ENCODE assay signal across 9 mouse cellular contexts in the genomic region with DNA sequence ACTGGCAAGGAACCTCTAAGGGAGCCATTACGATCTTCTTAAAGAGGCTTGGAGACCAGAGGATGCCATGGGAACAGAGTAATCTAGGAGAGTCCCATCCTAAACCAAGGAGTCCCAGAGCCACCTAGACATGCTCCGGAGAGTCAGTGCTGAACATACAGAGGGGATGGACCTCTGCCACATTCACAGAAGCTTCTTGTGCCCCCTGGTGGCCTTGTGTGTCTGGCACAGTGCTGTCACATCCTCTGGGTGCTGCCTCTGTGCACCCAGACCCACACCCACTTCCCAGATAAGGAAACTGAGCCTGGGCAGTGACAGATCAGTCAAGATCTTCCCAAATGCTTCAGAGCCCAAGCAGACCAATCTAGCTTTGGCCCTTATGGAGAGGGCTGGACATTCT. TPM values are rescaled to one million over a fixed set of nuclear protein-coding genes. Genes with fewer than 3 reads are reported as not detected.
DNase-seq lines count a peak whose midpoint lies in the region; ATAC-seq and TF ChIP-seq lines count a peak whose summit lies in the region.
"Had no signal": no experiment of that assay in that cellular context is flagged by ENCODE, and none has a peak within 500 bp of the region (broad histone marks: within the 10 kb centered on the region; RNA-seq: fewer than 3 reads in every experiment).

No protein-coding gene starts in this region.

- DNase-seq in kidney, postnatal 0 days (ENCODE audit: low spot score): peak; percentile 54
- peak; percentile 18 for DNase-seq in ES-CJ7 (ENCODE audit: low read depth, low spot score)
- DNase-seq in mesoderm, embryonic 11.5 days (ENCODE audit: low read depth, low spot score): peak; percentile 13
- DNase-seq in gastrocnemius, postnatal 25 days: no peak
- DNase-seq: cerebellum, adult 11-12 months had no signal

- H3K4me3 ChIP-seq in kidney, postnatal 0 days (replicated peaks; ENCODE audit: low read depth, low read length): no peak overlapping the region
- H3K4me3 ChIP-seq in kidney, embryonic 16.5 days (ENCODE audit: low read length): no peak overlapping the region
- H3K4me3 ChIP-seq in heart, embryonic 11.5 days (ENCODE audit: low read depth, low read length): no peak overlapping the region
- H3K4me3 ChIP-seq: hindbrain, embryonic 15.5 days had no signal

- 0 out of 2 replicates have a peak, but pooled peaks cover 5% of the 10 kb centered on the region for H3K4me1 ChIP-seq in kidney, postnatal 0 days (replicated peaks; ENCODE audit: insufficient read depth, low read length)
- H3K4me1 ChIP-seq in kidney, embryonic 16.5 days (ENCODE audit: insufficient read depth, low read length): peaks cover 10% of the 10 kb centered on the region; the same call in 1 of the 2 replicates
- H3K4me1 ChIP-seq in heart, embryonic 11.5 days (ENCODE audit: control insufficient read depth, insufficient read depth, low read length): no peaks in the 10 kb centered on the region

- WGBS in kidney, postnatal 0 days: 71% methylated on average over 2 of the region's 2 CpGs
- 66% methylated on average over 2 of the region's 2 CpGs for WGBS in kidney, embryonic 16.5 days
- WGBS in heart, embryonic 11.5 days (ENCODE audit: insufficient replicate concordance): 67% methylated on average over 2 of the region's 2 CpGs

- no peak overlapping the region for H3K9ac ChIP-seq in kidney, postnatal 0 days (ENCODE audit: low read depth, low read length)
- no peak overlapping the region for H3K9ac ChIP-seq in kidney, embryonic 16.5 days (replicated peaks; ENCODE audit: low read length)
- no peak overlapping the region for H3K9ac ChIP-seq in heart, embryonic 11.5 days (ENCODE audit: low read depth, low read length)
- H3K9ac ChIP-seq: hindbrain, embryonic 15.5 days had no signal

- no peaks in the 10 kb centered on the region for H3K27me3 ChIP-seq in kidney, postnatal 0 days (ENCODE audit: insufficient read depth, low read length)
- no peaks in the 10 kb centered on the region; the same call in 1 of the 2 replicates for H3K27me3 ChIP-seq in kidney, embryonic 16.5 days (ENCODE audit: insufficient read depth, low read length)
- peaks cover 7% of the 10 kb centered on the region for H3K27me3 ChIP-seq in heart, embryonic 11.5 days (ENCODE audit: control insufficient read depth, insufficient read depth, low read length)
- H3K27me3 ChIP-seq: hindbrain, embryonic 15.5 days had no signal

- H3K9me3 ChIP-seq in kidney, postnatal 0 days (replicated peaks; ENCODE audit: low read length): no peaks in the 10 kb centered on the region
- H3K9me3 ChIP-seq in kidney, embryonic 16.5 days (ENCODE audit: low read length): no peaks in the 10 kb centered on the region
- no peaks in the 10 kb centered on the region for H3K9me3 ChIP-seq in heart, embryonic 11.5 days (replicated peaks; ENCODE audit: control insufficient read depth, low read length)
- H3K9me3 ChIP-seq: hindbrain, embryonic 15.5 days had no signal

- TF ChIP-seq CTCF in kidney, postnatal 0 days (IDR thresholded peaks at IDR 0.05; ENCODE audit: low read depth): peak; percentile 73

- H3K27ac ChIP-seq in kidney, postnatal 0 days: no peak overlapping the region
- H3K27ac ChIP-seq in kidney, embryonic 16.5 days (ENCODE audit: low read length): no peak overlapping the region
- H3K27ac ChIP-seq in heart, embryonic 11.5 days (ENCODE audit: low read depth, low read length): no peak overlapping the region
- H3K27ac ChIP-seq: hindbrain, embryonic 15.5 days had no signal

- no peak for ATAC-seq in kidney, postnatal 0 days (replicated peaks; ENCODE audit: low FRiP score, low read depth)
- no peak for ATAC-seq in kidney, embryonic 16.5 days (ENCODE audit: low FRiP score, low TSS enrichment)
- peak; percentile 58; the same call in 1 of the 2 replicates for ATAC-seq in common myeloid progenitor, adult 5-6 weeks (replicated peaks; ENCODE audit: low read depth, poor library complexity, severe bottlenecking)
- ATAC-seq in heart, embryonic 11.5 days (replicated peaks; ENCODE audit: insufficient number of reproducible peaks, low FRiP score, low TSS enrichment): no peak

- H3K4me2 ChIP-seq in kidney, postnatal 0 days (ENCODE audit: low read length): no peak overlapping the region
- no peak overlapping the region for H3K4me2 ChIP-seq in kidney, embryonic 16.5 days (replicated peaks; ENCODE audit: low read depth, low read length)
- H3K4me2 ChIP-seq in heart, embryonic 11.5 days: no peak overlapping the region
- H3K4me2 ChIP-seq: hindbrain, embryonic 15.5 days had no signal

- no peaks in the 10 kb centered on the region for H3K36me3 ChIP-seq in kidney, postnatal 0 days (ENCODE audit: insufficient read depth, low read length)
- H3K36me3 ChIP-seq in kidney, embryonic 16.5 days (ENCODE audit: insufficient read depth, low read length): no peaks in the 10 kb centered on the region
- no peaks in the 10 kb centered on the region for H3K36me3 ChIP-seq in heart, embryonic 11.5 days (ENCODE audit: control insufficient read depth, insufficient read depth, low read length)
- H3K36me3 ChIP-seq: hindbrain, embryonic 15.5 days had no signal

RNA-seq across cellular contexts. Expression of a gene that starts 1.6 kb away (rescaled TPM):
- polyA plus RNA-seq in kidney, postnatal 0 days (2015; fragmentation: Nextera tagmentation; extraction: Ambion mirVana): 40.1 and 40.6 TPM in 2 replicates
- 15.6 and 16.5 TPM in 2 replicates for polyA plus RNA-seq in kidney, embryonic 16.5 days (2015; fragmentation: Nextera tagmentation; extraction: Ambion mirVana)
- total RNA-seq in common myeloid progenitor, adult 5-6 weeks (2017): not detected in 2 replicates
- total RNA-seq in gastrocnemius, postnatal 25 days (2021): not detected
- not detected in 2 replicates for polyA plus RNA-seq in heart, embryonic 11.5 days (2014; fragmentation: Nextera tagmentation; extraction: Ambion mirVana)

RNA-seq across cellular contexts. Expression of a gene that starts 29.5 kb away (rescaled TPM):
- 5.6 and 6.7 TPM in 2 replicates for polyA plus RNA-seq in kidney, postnatal 0 days (2015; fragmentation: Nextera tagmentation; extraction: Ambion mirVana)
- 18.0 and 19.1 TPM in 2 replicates for polyA plus RNA-seq in kidney, embryonic 16.5 days (2015; fragmentation: Nextera tagmentation; extraction: Ambion mirVana)
- not detected in 2 replicates for total RNA-seq in common myeloid progenitor, adult 5-6 weeks (2017)
- under 1 TPM in 1 of 2 experiments, not detected in 1; 0.08 TPM for total RNA-seq in gastrocnemius, postnatal 25 days (2021)
- 0.35 and 0.92 TPM in 2 replicates for polyA plus RNA-seq in heart, embryonic 11.5 days (2014; fragmentation: Nextera tagmentation; extraction: Ambion mirVana)

Comparison
In these comparisons a context has a peak if more than half of its experiments do, and no peak if none do; other contexts are left out.
1. RNA of a gene that starts 1.6 kb away (polyA plus RNA-seq): 40.1 to 40.6 TPM in kidney, postnatal 0 days and 15.6 to 16.5 TPM in kidney, embryonic 16.5 days; not detected in heart, embryonic 11.5 days; every median in the first group is over 10 times any median in the second.